Mouse (Mus musculus) embryo, embryonic 11 days (tissue): ENCODE results near the gene Rnf214.

Source experiments
- DNase-seq: peaks from one replicate; pipeline ENCODE4 v3.0.0-alpha.2; 2015

Gene Rnf214

GRCm38 (mm10) chr9:45935628-45936210 is 29.0 kb upstream of the Rnf214 start, which contains the start of gene Tagln:
Gene Tagln, minus strand, starts transcription at chr9:45936058.
- peak; percentile 54 for DNase-seq

GRCm38 (mm10) chr9:45932571-45933415 is 26.1 kb upstream of the Rnf214 start:
- no peak for DNase-seq

DNA sequence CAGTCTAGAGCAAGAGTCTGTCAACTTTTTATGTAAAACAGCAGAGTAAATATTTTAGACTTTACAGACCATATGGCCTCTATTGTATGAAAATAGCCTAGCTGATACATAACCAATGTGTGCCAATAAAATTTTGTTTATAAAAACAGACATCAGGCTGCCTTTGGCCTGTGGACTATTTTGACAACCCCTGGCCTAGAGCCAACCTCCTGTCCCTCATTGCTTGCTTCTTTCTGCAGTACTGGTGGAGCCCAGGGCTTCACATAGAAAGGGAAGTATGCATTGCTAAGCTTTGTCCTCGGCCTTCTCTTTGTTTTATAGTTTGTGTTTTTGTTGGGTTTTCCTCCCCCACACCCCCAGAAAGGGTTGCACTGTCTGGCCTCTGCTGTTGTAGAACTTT is 25.2 kb upstream of the Rnf214 start:
- no peak for DNase-seq

- no peak for DNase-seq
Measured at GRCm38 (mm10) chr9:45929285-45929684, 22.6 kb upstream of the Rnf214 start.

DNA sequence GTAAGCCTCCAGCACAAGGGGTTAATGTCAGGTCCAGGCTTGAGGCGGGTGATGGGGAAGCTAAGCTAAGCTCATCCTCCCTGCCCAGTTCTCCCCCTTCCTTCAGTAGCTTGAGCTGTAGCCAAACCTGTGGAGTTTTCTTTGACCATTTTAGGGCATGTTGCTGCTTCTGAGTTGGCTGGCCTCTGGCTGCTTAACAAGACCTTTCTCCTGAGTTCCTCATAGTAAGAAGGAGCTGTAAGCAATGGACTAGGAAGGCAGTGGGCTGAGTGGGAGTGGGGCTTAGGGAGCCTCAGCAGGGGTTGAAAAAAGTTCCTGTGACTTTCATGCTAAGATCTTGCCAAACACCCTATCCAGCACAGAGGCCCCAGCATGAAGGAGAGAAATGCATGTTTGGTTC is 13.2 kb upstream of the Rnf214 start:
- DNase-seq = no peak

DNA sequence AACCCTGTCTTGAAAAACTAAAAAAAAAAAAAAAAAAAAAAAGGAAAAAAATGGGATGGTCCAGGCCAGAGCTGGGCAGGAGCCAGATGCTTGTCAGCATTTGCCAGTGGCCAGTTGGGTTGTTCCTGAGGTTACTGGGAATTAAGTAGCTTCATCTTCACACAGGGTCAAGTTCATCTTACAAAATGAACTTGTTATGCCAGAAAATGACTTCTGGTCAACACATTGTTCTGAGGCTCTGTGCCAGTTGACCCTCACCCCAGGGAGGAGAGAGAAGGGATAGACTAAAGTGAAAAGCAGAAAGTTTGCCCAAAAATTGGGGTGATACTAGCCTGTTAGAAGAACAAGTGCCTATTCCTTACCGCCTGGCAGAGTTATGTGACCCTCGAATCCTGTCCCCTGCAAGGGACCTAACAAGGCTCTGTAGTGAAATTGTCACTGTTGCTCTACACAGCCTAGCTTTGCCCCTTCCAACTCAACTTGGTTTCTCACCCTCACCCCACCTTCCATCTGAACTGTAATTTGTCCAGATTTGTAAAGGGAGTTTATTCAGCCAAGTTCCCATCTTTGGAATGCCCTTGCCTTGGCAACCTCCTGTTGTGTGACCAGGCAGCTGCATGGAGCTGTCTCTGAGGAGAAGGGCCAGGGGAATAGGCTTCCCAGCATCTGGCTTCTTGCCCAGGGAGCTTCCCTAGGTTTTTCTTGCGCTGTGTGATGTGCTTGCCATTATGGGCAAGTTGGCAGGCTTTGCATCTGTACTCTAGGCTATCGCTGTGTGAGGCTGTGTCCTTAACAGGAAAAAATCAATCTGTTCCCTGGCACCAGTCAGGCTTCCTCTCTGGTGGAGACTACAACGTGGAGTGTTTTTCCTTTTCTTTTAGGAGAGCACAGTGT is 10.6 kb upstream of the Rnf214 start:
- DNase-seq = no peak

DNA sequence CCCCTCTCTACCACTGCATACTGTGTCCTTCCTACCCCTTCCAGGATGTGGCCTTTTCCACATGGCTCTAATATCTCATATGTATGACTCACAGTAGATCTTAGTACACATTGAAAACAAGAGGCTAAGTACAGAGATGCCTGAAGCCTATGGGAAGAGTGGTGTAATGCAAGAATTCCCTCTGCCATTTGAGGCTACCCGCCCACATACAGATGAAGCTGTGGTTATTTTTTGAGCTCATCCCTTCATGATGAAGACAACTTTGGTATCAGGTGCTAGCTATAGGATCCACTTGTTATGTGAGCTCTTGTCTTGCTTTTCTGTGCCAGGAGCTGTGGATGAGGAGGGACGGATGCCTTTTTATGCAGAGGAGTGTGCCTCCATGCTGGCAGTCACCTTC is 8.9 kb upstream of the Rnf214 start:
- DNase-seq = no peak

DNA sequence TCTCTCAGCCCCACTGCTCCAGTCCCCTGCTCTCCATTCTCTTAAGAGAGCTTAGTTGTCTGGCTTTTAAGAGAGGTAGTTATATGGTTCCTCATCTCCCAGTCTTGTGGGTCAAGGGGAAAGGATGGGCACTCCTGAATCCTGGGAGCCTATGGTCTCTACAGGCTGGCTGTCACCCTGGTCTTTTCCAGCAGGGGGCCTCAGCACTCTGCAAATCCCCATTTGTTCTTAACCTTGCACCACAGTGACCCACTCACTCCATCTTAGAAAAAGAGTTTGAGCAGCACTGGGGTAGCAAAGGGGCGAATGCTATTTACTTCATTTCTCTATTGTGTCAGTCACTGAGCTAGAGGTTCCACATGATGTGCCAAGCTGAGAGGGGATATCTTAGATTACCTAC is 5.0 kb upstream of the Rnf214 start:
- peak; percentile 56 for DNase-seq

GRCm38 (mm10) chr9:45910995-45911394 is 4.3 kb upstream of the Rnf214 start:
- DNase-seq = no peak

DNA sequence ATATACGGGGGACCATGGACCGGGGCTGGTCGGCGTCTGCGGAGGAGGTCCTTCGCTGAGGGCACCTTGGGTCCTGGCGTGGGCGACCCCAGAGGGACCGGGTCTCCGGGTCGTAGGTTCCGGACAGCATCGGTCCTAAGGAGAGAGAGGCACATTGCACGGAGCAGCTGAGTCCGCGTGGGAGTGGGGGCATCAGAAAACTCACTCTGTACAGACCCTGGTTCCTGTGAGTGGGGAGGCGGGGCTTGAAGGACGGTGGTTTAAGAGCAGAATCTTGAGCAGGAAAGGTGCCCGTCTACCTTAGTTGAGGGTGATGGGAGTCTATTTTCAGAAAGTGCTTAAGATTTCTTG is 342 bp upstream of the Rnf214 start:
- no peak for DNase-seq

- DNase-seq = peak; percentile 57
Measured at GRCm38 (mm10) chr9:45905811-45906237, 887 bp downstream of the Rnf214 start.

GRCm38 (mm10) chr9:45905196-45905595 is 1.5 kb downstream of the Rnf214 start:
- DNase-seq = no peak

GRCm38 (mm10) chr9:45893681-45894080 is 13.0 kb downstream of the Rnf214 start:
- no peak for DNase-seq

DNA sequence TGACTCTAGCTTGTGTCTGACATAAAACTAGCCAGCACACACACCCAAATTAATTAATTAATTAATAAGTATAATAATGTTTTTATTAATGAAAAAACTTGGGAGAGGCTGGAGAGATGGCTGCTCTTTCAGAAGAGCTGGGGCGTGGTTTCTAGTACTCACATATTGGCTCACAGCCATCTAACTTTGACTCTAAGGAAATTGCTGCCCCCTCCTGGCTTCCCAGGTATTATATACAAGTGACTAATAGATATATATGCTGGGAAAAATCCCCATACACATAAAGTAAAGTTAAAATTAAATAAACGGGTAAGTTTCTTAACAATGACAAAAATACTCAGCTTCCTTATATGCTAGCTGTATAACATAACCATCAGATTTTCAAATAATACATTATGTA is 28.8 kb downstream of the Rnf214 start:
- DNase-seq = peak; percentile 46

- DNase-seq = no peak
Measured at GRCm38 (mm10) chr9:45870265-45870664, 36.4 kb downstream of the Rnf214 start.

- DNase-seq = no peak
Measured at GRCm38 (mm10) chr9:45869181-45869580, 37.5 kb downstream of the Rnf214 start.

DNA sequence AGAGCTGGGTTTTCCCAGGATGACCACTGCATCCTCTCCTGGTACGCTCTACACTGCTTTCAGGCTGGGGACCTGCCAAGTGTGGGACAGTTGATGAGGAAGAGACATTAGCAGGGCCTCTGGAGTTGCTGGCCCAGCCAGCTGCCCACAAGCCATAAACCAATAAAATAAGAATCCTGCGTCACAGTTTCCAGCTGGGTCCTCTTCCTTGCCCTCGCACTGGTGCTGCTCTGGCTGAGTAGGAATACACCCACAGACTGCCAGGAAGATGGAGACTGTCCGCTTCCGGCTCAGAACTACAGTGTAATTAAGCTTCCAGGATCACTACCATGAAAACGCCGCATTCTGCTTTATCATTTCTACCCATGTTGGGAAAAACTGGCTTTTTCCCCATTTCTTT is 44.9 kb downstream of the Rnf214 start:
- no peak for DNase-seq

GRCm38 (mm10) chr9:45859364-45859763 is 47.3 kb downstream of the Rnf214 start:
- no peak for DNase-seq

DNA sequence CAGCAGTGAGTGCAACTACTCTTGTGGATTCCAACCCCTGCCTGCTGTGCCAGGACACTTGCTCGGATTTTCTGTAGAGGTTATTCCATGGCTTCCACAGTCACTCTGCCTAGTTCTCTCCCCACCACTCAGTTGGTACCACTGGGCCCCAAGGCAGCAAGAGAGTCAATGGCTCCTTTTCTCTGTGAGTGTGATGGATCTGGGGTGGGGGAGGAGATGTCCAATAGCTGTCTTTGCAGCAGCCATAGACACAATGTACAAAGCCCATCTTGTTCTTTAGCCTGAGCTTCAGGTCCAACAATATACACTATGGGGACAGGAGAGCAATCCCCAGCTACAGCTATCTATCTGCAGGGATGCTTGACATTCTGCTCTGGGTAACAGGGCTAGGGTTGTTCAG is 52.6 kb downstream of the Rnf214 start:
- no peak for DNase-seq

DNA sequence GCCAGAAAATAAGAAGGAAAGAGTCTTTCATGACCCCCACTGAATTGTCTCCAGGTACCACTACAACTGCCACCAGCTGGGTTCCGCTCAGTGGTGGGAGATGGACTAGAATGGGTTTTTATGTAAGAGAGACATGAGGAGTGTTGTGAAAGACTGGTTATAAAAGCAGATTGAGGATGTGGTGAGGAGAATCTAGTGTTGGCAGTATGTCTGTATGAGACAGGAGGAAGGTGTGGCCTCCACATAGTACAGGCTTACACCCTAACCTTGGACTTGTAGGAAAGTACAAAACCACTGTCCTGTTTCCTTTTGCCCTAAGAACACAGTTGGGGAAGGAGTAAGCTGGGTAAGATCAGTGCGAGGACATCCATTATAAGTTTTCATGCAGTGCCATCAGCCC is 53.0 kb downstream of the Rnf214 start:
- no peak for DNase-seq

GRCm38 (mm10) chr9:45851776-45852175 is 54.9 kb downstream of the Rnf214 start:
- no peak for DNase-seq

GRCm38 (mm10) chr9:45851330-45851729 is 55.4 kb downstream of the Rnf214 start:
- DNase-seq = no peak

GRCm38 (mm10) chr9:45850528-45851155 is 56.1 kb downstream of the Rnf214 start:
- no peak for DNase-seq
